Mouse (Mus musculus) lung, postnatal 0 days (tissue): ENCODE measurements around the gene Tlk1. TPM values are rescaled to one million over a fixed set of nuclear protein-coding genes. Genes with fewer than 3 reads are reported as not detected.

Experiments
- ATAC-seq: fragments of 200-750 bp; cut with Nextera tagmentation; 2 replicates; pipeline ENCODE4 v1.8.0; 2017; ENCODE audit warnings: moderate library complexity
- DNase-seq: peaks from one replicate; pipeline ENCODE4 v3.0.0-alpha.2; 2016; ENCODE audit warnings: low spot score
- H3K27ac ChIP-seq: fragments of 300-500 bp; sonication (generic); 2 replicates; pipeline ENCODE4 v1.5.1; 2014; ENCODE audit warnings: antibody characterized with exemption, mild to moderate bottlenecking, low read length, mixed read lengths
- H3K27me3 ChIP-seq: fragments of 300-500 bp; sonication (generic); replicated peaks from 2 replicates; pipeline ENCODE4 v1.6.1; 2014; ENCODE audit warnings: low read length, mixed read lengths; ENCODE audit not compliant: insufficient read depth
- H3K36me3 ChIP-seq: fragments of 300-500 bp; sonication (generic); 2 replicates; pipeline ENCODE4 v1.6.1; 2014; ENCODE audit warnings: low read length, mixed read lengths; ENCODE audit not compliant: insufficient read depth
- H3K4me1 ChIP-seq: fragments of 300-500 bp; sonication (generic); 2 replicates; pipeline ENCODE4 v1.6.1; 2014; ENCODE audit warnings: antibody characterized with exemption, low read depth, low read length, mixed read lengths; ENCODE audit not compliant: insufficient read depth
- H3K4me2 ChIP-seq: fragments of 300-500 bp; sonication (generic); replicated peaks from 2 replicates; pipeline ENCODE4 v1.6.1; 2014; ENCODE audit warnings: low read depth, mild to moderate bottlenecking, low read length, moderate library complexity, mixed read lengths
- H3K4me3 ChIP-seq: fragments of 300-500 bp; sonication (generic); 2 replicates; pipeline ENCODE4 v1.5.1; 2014; ENCODE audit warnings: low read depth, low read length
- H3K9ac ChIP-seq: fragments of 300-500 bp; sonication (generic); replicated peaks from 2 replicates; pipeline ENCODE4 v1.6.1; 2014; ENCODE audit warnings: low read depth, mild to moderate bottlenecking
- H3K9me3 ChIP-seq: fragments of 300-500 bp; sonication (generic); 2 replicates; pipeline ENCODE4 v1.6.1; 2016; ENCODE audit warnings: low read length, mixed read lengths
- CTCF ChIP-seq: IDR thresholded peaks from 2 replicates; pipeline ENCODE4 v1.5.1; 2016; ENCODE audit warnings: antibody characterized with exemption, mild to moderate bottlenecking
- EP300 ChIP-seq: IDR thresholded peaks from 2 replicates; pipeline ENCODE4 v1.6.1; 2016; ENCODE audit warnings: antibody characterized with exemption, mild to moderate bottlenecking, control low read depth
- WGBS: fragments of 180-500 bp; shearing (Covaris S2); extraction: QIAGEN DNeasy Blood & Tissue Kit; methylation state at CpG from one replicate; pipeline ENCODE4 v1.1.7; 2014; 5-methylcytosine and 5-hydroxymethylcytosine counted together
- polyA plus RNA-seq: library from polyadenylated mRNA; unstranded; fragments of >200 nt; fragmentation: Nextera tagmentation; extraction: Ambion mirVana; gene quantifications from 2 replicates; pipeline ENCODE4 v1.2.1, GENCODE M21; 2015

Tlk1 gene
- polyA plus RNA-seq, 1 experiment from 2014 or later, result 23.7 TPM

GRCm38 (mm10) chr2:70802658-70803057 is 22.9 kb downstream of the Tlk1 start:
- H3K4me2 ChIP-seq, result no peak overlapping the region
- no peaks in the 10 kb centered on the region for H3K4me1 ChIP-seq
- WGBS, result 41% methylated on average over 6 of the region's 6 CpGs
- H3K27ac ChIP-seq, result no peak overlapping the region
- no peaks in the 10 kb centered on the region for H3K9me3 ChIP-seq
- no peak overlapping the region for H3K9ac ChIP-seq
- no peaks in the 10 kb centered on the region for H3K36me3 ChIP-seq
- no peaks in the 10 kb centered on the region for H3K27me3 ChIP-seq
- ATAC-seq, result no peak
- DNase-seq, result no peak
- TF ChIP-seq CTCF (no peak), EP300 (no peak)
- H3K4me3 ChIP-seq, result no peak overlapping the region

- H3K36me3 ChIP-seq, result no peaks in the 10 kb centered on the region
- no peak for TF ChIP-seq EP300
- TF ChIP-seq CTCF, result no peak
- no peaks in the 10 kb centered on the region for H3K27me3 ChIP-seq
- DNase-seq, result no peak
- no peak overlapping the region for H3K4me3 ChIP-seq
- no peaks in the 10 kb centered on the region for H3K4me1 ChIP-seq
- H3K4me2 ChIP-seq, result no peak overlapping the region
- ATAC-seq, result no peak
- H3K9me3 ChIP-seq, result no peaks in the 10 kb centered on the region
- no peak overlapping the region for H3K9ac ChIP-seq
- H3K27ac ChIP-seq, result no peak overlapping the region
Measured at GRCm38 (mm10) chr2:70801543-70801942, 24.0 kb downstream of the Tlk1 start.

- H3K27ac ChIP-seq, result no peak overlapping the region
- WGBS, result 90% methylated on average over 1 of the region's 1 CpGs
- H3K9ac ChIP-seq, result no peak overlapping the region
- no peak overlapping the region for H3K4me3 ChIP-seq
- no peaks in the 10 kb centered on the region for H3K4me1 ChIP-seq
- no peaks in the 10 kb centered on the region for H3K27me3 ChIP-seq
- no peak for DNase-seq
- no peak overlapping the region for H3K4me2 ChIP-seq
- ATAC-seq, result no peak
- no peaks in the 10 kb centered on the region for H3K9me3 ChIP-seq
- H3K36me3 ChIP-seq, result no peaks in the 10 kb centered on the region
- no peak for TF ChIP-seq CTCF
- no peak for TF ChIP-seq EP300
Measured at GRCm38 (mm10) chr2:70800396-70800795, 25.1 kb downstream of the Tlk1 start.

GRCm38 (mm10) chr2:70793276-70793675 is 32.3 kb downstream of the Tlk1 start:
- no peaks in the 10 kb centered on the region for H3K27me3 ChIP-seq
- H3K9me3 ChIP-seq, result no peaks in the 10 kb centered on the region
- no peaks in the 10 kb centered on the region for H3K4me1 ChIP-seq
- ATAC-seq (no peak), DNase-seq (no peak)
- no peak overlapping the region for H3K9ac ChIP-seq
- TF ChIP-seq EP300, result no peak
- TF ChIP-seq CTCF, result no peak
- 90% methylated on average over 4 of the region's 4 CpGs for WGBS
- H3K4me2 ChIP-seq, result no peak overlapping the region
- no peak overlapping the region for H3K27ac ChIP-seq
- no peak overlapping the region for H3K4me3 ChIP-seq
- no peaks in the 10 kb centered on the region for H3K36me3 ChIP-seq

GRCm38 (mm10) chr2:70790246-70790645 is 35.3 kb downstream of the Tlk1 start:
- Histone ChIP-seq H3K9ac (no peak overlapping the region), H3K27me3 (no peaks in the 10 kb centered on the region), H3K4me1 (no peaks in the 10 kb centered on the region), H3K36me3 (no peaks in the 10 kb centered on the region), H3K4me3 (no peak overlapping the region), H3K27ac (no peak overlapping the region), H3K9me3 (no peaks in the 10 kb centered on the region), H3K4me2 (no peak overlapping the region)
- WGBS, result 68% methylated on average over 2 of the region's 2 CpGs
- no peak for TF ChIP-seq CTCF
- no peak for TF ChIP-seq EP300
- DNase-seq (no peak), ATAC-seq (no peak)

GRCm38 (mm10) chr2:70789331-70789730 is 36.2 kb downstream of the Tlk1 start:
- TF ChIP-seq CTCF (no peak), EP300 (no peak)

GRCm38 (mm10) chr2:70784447-70784846 is 41.1 kb downstream of the Tlk1 start:
- no peak overlapping the region for H3K27ac ChIP-seq
- no peak for DNase-seq
- no peaks in the 10 kb centered on the region for H3K9me3 ChIP-seq
- TF ChIP-seq EP300 (no peak), CTCF (no peak)
- H3K9ac ChIP-seq, result no peak overlapping the region
- no peak overlapping the region for H3K4me2 ChIP-seq
- H3K36me3 ChIP-seq, result no peaks in the 10 kb centered on the region
- ATAC-seq, result no peak
- WGBS, result 61% methylated on average over 4 of the region's 4 CpGs
- no peaks in the 10 kb centered on the region for H3K4me1 ChIP-seq
- no peaks in the 10 kb centered on the region for H3K27me3 ChIP-seq
- no peak overlapping the region for H3K4me3 ChIP-seq

More at GRCm38 (mm10) chr2:70789331-70789730, 36.2 kb downstream of the Tlk1 start:
- Histone ChIP-seq H3K9ac (no peak overlapping the region), H3K4me3 (no peak overlapping the region), H3K27me3 (no peaks in the 10 kb centered on the region), H3K9me3 (no peaks in the 10 kb centered on the region), H3K36me3 (no peaks in the 10 kb centered on the region), H3K4me1 (no peaks in the 10 kb centered on the region), H3K27ac (no peak overlapping the region), H3K4me2 (no peak overlapping the region)
- ATAC-seq (no peak), DNase-seq (no peak)
- WGBS, result 70% methylated on average over 3 of the region's 3 CpGs
